Mouse (Mus musculus) C2C12 (cell line): ENCODE results near the gene Rnf111.

ENCODE experiments used
- CEBPB ChIP-seq: IDR thresholded peaks from one replicate; pipeline ENCODE4 v1.6.1; 2011; ENCODE audit warnings: low read depth, mild to moderate bottlenecking, control low read depth, moderate library complexity
- CTCF ChIP-seq: IDR thresholded peaks from one replicate; pipeline ENCODE4 v1.5.1; 2011; ENCODE audit not compliant: control insufficient read depth, insufficient read depth, insufficient read length
- USF1 ChIP-seq: IDR thresholded peaks from one replicate; pipeline ENCODE4 v1.6.1; 2011; ENCODE audit warnings: low read depth, mild to moderate bottlenecking, control low read depth, moderate library complexity

GRCm38 (mm10) chr9:70524366-70524765 lies 20.8 kb upstream of the Rnf111 start:
- TF ChIP-seq USF1 = no peak
- TF ChIP-seq CTCF = no peak
- TF ChIP-seq CEBPB = no peak
